Mouse (Mus musculus) cerebellum, postnatal 4 days (tissue): ENCODE data around the gene Tomm70a.

ENCODE experiments used
- DNase-seq, 2 experiments: peaks; one replicate each; pipeline ENCODE4 v3.0.0; 2022; ENCODE audit warnings: low spot score in 2 of 2, mixed read lengths in 1 of 2

Tomm70a gene

DNA sequence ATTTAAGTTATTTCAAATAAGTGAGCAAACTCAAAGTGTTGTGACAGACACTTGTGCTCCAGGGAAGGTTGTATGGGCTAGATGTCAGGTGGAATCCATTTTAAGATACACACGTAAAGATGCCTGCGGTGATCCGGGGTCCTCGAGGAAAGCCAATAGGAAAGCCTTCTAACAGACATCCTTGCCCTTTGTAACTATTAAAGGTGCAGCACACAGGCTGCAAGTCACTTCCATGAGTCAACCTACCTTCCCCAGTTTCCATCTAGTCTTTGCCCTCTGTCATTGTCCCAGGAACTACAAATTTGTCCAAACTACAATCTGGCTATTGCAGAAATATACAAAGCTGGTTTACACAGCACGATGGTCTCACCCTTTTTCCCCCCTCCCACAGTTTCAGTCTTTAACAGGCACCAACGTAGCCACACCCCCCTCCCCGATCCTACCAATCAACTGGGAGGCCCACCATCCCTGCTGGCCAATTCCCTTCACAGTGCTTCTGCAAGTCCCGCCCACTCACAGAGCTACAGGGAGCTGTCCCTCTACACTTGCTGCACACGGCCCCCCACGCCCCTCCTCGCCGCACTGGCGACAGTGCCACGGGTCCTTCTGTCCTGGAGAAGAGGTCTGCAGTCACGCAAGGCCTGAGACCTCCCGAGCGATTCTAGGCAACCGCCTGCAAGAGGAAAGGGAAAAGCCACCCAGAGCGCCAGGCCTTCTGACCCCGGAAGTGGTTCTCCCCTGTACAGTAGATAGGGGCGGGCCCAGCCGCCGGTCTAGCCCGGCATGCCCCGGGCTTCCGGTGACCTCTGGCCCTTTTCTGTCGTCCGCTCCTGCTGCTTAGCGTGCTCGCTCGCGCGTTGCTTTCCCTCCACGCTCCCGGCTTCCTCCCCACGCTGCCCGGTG is at the start of gene Tomm70a:
Gene Tomm70a (plus strand): TSS at position 791 of the 903 bp plus-strand sequence.
- DNase-seq: peak; percentile 74 to 88

DNA sequence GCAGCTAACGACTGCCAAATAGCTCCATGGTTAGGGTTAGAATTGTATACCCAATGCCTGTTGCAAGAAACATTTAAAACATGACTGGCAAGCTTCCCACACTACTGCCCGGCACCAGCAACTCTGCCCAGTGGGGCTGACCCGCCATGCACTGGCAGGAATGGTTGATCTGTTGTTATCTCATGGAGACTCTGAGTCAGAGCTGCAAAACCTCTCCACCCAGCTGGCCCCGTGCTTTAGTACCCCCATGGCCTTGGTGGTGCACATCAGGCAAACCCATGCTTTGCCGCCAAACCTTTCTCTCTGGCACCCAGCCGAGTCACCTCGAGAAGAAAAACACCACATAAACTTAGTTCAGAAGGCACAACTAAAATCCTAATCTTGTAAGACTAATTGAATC is 45.5 kb upstream of the Tomm70a start:
- DNase-seq: no peak

DNA sequence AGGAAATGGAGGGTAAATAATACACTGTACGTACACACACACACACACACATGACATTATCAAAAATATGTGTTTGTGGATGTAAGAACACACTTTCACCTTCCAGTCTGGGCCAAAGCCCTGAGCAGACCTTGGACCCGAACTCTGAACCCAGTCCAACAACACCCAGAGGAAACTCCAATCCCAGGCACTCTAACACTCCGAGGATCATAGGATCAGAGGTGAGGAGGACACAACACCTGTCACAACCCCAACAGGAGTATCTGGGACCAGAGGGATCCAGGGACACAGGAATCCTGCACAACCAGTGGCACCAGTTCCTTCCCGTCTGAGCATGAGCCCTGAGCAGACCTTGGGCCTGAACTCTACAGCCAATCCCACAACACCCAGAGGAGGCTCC is 41.9 kb upstream of the Tomm70a start:
- DNase-seq: no peak

DNA sequence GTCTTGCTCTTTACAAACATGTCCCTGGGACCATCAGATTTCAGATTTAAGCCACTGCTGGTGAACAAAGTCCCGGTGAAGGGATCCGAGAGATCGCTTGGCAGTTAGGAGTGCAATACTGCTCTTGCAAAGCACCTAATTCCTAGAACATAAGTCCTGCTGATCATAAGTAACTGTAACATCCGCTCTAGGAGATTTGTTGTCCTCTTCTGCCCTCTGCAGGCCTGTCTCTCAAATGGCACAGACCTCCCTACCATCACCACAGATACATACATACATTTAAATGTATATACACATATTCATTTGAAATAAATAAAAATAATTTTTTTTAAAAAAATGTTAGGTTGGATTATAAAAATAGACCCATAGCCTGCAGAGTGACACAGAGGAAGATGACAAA is 29.0 kb upstream of the Tomm70a start:
- peak in 1 of 2 experiments; percentile 37 for DNase-seq

DNA sequence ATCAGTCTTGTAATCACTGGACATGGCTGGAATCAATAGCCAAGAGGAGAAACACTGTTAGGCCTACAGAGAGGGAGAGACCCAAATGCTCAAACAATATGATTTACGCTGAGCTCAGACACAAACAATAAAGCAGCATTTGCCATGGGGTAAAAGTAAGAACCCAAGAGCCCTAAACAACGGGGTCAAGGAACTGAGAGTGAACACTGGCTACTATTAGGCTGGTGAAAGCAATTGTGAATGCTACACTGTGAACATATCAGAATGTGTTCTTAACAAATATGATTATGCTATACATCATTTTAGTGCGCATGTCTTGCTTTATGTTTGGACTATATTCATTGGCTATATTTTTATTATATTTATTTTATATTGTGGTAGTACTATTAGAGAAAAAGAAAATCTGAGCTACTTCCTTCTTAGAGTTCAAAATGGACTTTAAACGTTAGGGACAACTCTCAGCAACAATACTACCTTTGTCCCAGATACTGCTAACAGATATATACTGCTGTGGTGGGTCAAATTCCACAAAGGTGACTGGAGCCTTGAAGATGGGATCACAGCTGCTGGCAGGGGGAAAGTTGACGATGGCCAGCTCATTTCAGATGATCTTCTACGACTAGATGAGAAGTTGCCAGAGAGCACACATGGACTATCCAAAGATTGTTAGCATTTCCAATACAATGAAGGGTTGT is 28.4 kb upstream of the Tomm70a start:
- DNase-seq: no peak

DNA sequence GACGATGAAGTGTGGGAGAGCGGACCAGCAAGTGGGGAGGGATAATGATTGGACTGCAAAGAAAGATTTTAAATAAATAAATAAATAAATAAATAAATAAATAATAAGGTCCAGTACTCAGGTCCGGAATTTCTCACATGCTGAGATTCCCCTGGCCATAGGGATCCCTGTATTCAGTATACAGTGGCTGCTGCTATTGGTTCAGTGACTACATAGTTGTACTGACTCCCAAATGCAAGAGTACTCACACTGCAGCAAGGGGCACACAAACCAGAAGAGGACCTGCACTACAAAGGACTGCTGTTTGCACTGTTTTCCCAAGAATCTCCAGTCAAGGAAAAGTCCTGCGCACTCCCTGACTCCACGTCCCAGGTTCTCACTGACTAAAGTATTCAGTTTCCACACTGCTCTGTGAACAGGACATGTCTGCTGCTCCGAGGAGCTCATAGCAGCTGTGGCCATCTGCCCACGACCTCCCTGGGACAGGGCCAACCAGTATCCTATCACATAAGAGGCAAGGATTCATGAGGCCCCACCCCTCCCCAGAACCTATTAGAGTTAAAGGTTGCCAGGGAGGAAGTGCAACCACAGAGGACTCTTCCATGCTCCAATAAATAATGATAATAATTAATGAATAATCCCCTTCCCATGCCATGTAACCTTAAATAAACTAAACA is 22.9 kb upstream of the Tomm70a start:
- no peak for DNase-seq

DNA sequence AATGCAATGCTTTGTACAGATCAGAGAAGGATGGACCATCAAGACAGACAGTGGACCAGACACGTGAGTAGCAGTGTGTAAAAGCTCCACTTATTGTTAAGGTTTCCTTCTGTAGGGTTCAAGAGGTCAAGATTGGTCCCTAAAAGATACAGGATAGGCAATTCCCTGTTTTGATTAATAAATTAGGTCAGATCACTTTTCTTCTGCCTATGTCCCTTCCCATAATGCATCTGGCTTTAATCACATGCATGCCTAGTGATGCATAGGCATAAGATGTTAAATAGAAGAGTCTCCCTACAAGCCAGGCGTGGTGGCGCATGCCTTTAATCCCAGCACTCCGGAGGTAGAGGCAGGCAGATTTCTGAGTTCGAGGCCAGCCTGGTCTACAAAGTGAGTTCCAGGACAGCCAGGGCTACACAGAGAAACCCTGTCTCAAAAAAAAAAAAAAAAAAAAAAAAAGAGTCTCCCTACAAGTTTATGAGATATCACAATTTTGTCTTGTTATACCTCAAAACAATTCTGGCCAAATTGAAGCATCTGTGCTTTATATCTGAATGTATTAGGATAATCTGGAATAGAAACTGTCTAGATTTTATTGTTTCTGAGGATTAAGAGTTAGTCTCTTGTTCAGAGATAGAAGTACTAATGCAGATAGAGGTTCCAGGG is 21.8 kb upstream of the Tomm70a start:
- no peak for DNase-seq

DNA sequence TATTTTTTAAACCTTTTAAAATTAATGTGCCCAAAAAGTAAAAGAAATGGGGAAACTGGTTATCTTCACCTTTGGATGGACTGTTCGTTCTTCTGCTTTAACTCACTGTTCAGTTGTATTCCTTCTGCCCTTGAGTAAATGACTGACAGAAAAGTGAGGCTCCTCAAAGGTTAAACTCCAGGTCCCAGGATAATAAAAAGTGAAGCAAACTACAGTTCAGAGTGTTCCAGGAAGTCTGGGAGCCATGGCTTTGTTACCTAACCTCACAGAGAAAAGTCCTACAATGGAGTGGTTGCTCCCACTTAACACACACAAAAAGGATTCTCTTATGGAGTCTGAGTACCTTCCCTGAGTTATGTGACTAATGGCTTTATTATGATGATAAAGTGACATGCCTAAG is 20.3 kb upstream of the Tomm70a start:
- no peak for DNase-seq

DNA sequence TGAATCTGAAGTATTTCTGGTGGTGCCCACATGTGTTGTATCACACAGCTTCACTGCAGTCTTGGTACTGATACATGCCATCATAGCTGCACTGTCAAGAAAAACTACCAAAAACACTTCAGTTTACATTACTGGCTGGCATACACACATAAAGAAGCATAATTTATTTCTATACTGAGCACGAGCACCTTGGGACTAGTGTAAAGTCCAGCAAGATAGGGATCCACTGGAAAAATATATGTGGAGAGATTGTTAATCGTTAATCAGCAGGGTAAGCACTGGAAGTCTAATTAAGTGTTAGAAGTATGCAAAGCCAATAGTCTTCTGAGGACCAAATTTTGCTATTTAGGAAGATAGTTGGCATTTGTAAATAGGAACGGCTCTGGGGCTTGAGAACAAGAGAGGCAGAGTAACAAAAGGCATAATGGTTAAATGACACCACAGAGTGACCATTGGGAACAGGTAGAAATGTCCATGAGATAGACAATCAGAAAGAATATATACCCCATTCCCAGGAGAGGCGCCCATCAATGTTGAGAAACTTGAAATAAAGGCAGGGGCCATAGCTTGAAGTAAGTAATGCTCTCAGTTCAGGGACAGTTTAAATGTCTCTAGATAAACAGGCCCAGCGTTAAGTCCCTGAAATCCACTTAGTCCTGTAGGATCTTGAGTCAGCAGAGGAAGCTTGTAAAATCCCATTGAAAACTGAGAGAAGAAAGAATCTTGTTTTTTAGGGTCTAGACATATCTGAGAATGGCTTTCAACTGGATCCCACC is 15.1 kb upstream of the Tomm70a start:
- no peak for DNase-seq

DNA sequence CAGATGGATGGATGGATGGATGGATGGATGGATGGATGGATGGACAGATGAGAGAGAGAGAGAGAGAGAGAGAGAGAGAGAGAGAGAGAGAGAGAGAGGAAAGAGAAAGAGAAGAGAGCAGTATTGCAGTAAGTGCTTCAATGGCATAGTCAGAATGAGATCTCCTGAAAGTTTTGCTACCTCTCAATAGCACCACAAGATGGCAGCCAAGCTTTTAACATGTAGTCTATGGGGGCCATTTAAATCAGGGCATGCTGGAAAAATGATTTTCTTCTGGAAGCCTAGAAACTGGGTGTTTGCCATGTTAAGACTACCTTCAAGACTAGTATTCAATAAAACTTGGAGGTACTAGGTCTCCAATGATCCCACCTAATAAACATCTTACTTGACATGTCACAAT is 5.4 kb upstream of the Tomm70a start:
- DNase-seq: no peak

DNA sequence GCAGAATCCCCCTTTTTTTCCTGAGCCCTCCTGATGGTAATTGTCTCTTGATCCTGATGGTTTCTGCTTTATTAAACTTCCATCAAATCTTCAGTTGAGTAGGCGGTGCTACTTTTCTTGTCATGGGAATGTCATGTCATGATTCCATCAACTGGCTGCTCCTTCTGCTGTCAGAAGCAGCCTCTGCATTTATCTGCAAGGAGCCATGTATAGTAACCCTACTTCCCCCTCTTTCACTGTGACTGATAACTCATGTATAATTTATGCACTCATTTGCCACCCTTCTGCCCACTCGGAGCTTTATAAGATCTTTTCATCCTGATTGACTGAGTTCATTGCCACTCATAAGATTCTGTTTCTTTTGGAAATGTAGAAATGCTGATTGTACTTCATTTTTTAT is 3.9 kb upstream of the Tomm70a start:
- DNase-seq: no peak

DNA sequence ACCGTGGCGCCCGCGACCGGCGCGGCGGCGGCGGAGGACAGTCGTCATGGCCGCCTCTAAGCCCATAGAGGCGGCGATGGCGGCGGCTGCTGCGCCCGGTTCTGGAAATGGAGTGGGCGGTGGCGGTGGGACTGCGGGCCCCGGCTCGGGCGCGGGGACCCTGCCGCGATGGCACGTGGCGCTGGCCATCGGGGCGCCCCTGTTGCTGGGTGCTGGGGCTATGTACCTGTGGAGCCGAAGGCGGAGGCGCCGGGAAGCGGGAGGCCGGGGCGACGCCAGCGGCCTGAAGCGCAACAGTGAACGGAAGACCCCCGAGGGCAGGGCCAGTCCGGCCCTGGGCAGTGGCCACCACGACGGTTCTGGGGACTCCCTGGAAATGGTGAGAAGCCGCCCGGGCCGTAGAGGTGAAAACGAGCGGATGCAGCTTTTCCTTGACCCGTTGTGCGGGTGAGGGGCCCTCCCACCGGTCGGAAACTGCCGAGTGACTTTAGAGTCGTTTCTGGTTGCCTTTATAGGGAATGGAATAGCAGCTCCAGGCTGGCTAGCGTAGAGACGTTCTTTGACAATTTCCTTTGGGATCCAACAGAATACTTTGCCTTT is 413 bp downstream of the Tomm70a start:
- DNase-seq: peak in 1 of 2 experiments; percentile 19

DNA sequence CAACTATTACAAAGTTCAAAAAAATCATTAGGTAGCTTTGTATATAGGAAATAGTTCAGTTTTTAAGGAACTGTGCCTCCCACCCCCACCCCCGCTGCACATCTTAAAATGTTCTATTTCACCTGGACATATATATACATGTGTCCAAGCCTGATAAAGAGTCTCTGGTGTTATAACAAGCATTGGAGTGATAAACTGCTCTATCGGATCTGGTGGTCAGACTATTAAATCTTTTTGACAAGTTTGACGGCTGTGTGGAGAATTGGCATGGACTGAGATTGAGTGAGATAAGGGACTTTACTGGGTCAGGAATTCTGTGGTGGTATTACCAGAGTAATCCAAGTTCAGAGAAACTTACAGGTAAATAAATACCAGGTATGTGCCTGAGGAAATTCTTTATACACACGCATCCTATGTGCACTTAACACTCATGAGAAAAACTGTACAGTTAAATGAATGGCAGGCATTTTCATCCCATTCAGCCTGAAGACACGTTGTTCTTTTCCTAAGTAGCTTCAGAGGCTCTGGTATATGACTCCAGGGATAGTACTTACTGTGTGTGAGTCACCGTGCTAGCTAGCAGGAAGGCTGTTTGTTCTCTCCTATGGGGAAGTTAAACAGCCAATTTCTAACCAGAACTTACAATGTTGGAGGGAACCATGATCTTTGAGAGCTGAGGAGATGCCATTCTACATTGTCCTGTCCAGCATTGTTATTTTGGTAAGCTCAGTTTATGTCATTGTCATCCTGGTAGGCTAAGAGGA is 1.4 kb downstream of the Tomm70a start:
- DNase-seq: no peak

DNA sequence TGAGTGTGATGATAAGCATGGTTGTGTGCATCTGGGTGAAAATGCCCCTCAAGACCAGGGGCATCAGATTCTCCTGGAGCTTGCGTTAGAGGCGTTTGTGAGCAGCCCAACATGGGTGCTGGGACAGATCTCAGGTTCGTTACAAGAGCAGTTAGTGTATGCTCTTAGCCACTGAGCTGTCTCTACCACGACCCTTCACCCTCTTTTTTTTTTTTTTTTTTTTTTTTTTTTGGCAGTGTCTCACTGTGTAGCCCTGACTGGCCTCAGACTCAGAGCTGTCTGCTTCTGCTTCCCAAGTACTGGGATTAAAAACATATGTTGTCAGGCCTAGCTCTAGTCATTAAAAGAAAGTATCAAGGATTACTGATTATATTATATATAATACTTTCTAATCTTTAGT is 4.8 kb downstream of the Tomm70a start:
- DNase-seq: no peak

DNA sequence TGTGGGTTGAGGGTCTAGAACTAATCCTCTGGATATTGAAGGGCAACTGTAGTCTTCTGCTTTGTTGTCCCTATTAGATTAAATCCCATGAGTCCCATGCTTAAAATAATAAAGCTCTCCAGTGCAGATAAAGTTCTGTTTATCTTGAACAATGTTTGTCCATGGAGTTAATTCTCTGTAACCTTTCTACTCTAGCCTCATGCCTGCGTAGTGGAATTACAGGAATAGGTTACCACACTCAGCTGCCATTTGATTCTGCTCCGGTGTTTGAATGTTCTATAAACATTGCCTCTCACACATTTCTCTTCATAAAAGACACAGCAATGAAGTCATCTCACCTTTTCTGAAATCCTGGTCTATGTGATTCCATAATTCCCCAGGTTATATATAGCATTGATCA is 6.3 kb downstream of the Tomm70a start:
- DNase-seq: no peak

DNA sequence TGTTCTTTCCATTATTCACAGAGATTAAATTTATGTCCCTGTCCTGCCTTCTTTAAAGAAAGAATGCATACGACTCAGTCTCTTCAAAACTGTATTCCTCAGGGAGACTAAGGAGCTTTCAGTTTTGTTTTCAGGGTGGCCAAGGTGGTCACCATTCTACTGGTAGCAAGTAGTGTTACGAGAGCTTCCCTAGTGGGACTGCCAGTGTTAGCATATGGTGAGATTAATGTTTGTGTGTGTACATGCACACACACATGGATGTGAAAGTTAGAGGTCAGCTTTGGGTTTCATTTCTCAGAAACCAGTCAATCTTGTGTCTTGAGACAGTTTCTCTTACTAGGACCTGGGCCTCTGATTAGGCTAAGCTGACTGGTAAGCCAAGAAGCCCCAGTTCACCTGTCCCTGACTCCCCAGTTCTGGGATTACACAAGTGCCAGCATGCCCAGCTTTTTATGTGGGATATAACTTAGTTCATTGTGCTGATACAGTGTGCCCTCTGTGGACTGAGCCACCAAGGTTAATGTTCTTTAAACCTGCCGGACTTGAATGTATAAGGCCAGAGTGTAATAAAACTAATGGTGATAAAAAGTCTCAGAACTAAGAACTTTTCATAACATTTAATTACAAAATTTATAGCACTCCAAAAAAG is 9.4 kb downstream of the Tomm70a start:
- DNase-seq: no peak

DNA sequence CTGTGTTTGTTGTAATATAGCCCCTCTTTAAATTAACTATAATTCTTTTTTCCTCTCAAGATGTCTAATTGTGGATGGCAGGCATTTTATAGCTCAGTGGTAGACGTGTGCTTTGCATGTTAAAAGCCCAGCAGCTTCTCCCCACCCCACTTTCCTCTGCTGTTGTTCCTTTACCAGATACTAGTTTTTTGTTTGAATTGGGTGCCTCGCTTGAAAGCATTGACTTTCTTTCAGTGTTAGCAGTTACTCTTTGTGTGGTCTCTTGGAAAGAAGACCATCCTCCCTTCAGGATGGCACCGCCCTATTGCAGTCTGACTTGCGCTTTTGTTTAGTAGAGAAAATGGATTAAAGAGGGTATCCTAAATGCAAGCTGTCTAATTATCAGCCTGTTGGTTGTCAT is 10.0 kb downstream of the Tomm70a start:
- no peak for DNase-seq

DNA sequence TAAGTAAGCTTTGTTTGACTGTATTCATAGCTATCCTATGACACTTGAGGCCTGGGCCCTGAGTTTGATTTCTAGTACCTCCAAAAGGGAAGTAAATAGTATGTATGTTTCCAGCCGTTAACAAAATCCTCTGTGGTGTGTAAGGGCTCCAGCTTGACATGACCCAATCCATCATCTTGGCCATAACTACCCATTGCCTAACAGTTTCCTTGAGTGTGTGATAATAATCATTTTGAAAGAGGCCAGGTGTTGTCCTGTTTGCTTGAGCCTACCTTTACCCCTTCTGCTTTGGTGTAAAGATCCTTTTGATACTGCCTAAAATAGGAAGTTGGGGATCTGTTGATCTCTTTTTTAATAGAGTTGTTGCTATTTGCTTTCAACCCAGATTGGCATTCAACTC is 10.8 kb downstream of the Tomm70a start:
- DNase-seq: no peak

DNA sequence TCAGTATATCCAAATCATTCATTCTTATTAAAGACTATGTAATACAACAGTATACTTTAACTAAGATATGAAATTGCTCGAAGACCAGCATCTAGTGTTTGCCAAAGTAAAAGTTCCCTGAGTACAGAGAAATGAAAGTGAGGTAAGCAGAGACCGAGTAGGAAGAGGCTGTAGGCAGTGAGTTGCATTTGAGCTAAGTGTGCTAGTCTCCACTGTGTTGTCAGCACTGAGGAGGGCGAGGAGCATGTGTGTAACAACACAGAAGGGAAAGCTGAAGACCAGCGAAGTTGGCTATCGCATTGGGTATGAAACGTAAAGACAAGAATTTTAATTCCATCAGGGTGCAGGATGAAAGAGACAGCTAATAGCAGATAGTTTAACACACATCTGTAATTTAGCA is 12.1 kb downstream of the Tomm70a start:
- no peak for DNase-seq

DNA sequence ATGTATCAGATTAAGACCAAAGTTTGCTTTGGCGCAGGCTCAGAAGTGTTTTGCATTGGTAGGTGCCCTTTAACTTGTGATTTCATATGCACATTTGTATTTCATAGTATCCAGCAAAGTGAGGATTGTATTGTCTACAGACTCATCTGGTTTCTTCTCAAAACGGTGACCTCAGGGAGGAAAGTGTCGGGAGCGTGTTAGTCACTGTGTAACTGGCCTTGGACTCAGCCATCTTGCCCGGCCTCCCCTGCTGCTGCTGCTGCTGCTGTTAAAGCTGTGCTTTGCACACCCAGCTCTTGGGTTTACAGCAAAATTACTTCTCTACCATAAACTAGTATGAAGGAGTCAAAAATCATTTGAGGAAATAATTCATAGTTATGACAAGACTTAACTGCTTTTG is 23.2 kb downstream of the Tomm70a start:
- DNase-seq: no peak
